ENCODE assay signal across 9 mouse cellular contexts in genomic region chr11:36988776-36989565, GRCm38 (mm10).
DNase-seq lines count a peak whose midpoint lies in the region; ATAC-seq and TF ChIP-seq lines count a peak whose summit lies in the region.
"Had no signal": no experiment of that assay in that cellular context is flagged by ENCODE, and none has a peak within 500 bp of the region (broad histone marks: within the 10 kb centered on the region; RNA-seq: fewer than 3 reads in every experiment).

No protein-coding gene starts in this region.

- 0 out of 2 replicates have a peak overlapping the region, but pooled peaks have one; percentile 3 for H3K4me2 ChIP-seq in heart, postnatal 0 days (ENCODE audit: low read depth, low read length)
- H3K4me2 ChIP-seq in hindbrain, embryonic 12.5 days (replicated peaks), result no peak overlapping the region
- H3K4me2 ChIP-seq in midbrain, embryonic 11.5 days, result no peak overlapping the region

- TF ChIP-seq CTCF in heart, postnatal 0 days (IDR thresholded peaks at IDR 0.05; ENCODE audit: low read depth), result peak; percentile 68
- peak; percentile 53 for TF ChIP-seq CTCF in cortical plate, adult 2 months (IDR thresholded peaks at IDR 0.05; ENCODE audit: extremely low read depth, insufficient read depth, low read length)

- no peaks in the 10 kb centered on the region for H3K36me3 ChIP-seq in heart, postnatal 0 days (replicated peaks; ENCODE audit: control insufficient read depth, insufficient read depth, low read length)
- H3K36me3 ChIP-seq in hindbrain, embryonic 12.5 days, result no peaks in the 10 kb centered on the region
- no peaks in the 10 kb centered on the region for H3K36me3 ChIP-seq in midbrain, embryonic 11.5 days (ENCODE audit: control insufficient read depth, insufficient read depth, low read length)

- H3K9me3 ChIP-seq in heart, postnatal 0 days (replicated peaks; ENCODE audit: control insufficient read depth, low read length), result no peaks in the 10 kb centered on the region
- no peaks in the 10 kb centered on the region for H3K9me3 ChIP-seq in hindbrain, embryonic 12.5 days (replicated peaks)
- no peaks in the 10 kb centered on the region for H3K9me3 ChIP-seq in midbrain, embryonic 11.5 days (ENCODE audit: control insufficient read depth, low read length)

- no peaks in the 10 kb centered on the region for H3K27me3 ChIP-seq in heart, postnatal 0 days (ENCODE audit: control insufficient read depth, insufficient read depth, low read length)
- no peaks in the 10 kb centered on the region for H3K27me3 ChIP-seq in hindbrain, embryonic 12.5 days
- H3K27me3 ChIP-seq in midbrain, embryonic 11.5 days (ENCODE audit: control insufficient read depth, insufficient read depth, low read length), result no peaks in the 10 kb centered on the region

- no peak overlapping the region for H3K4me3 ChIP-seq in heart, postnatal 0 days (ENCODE audit: low read depth, low read length)
- H3K4me3 ChIP-seq in cortical plate, adult 2 months (ENCODE audit: insufficient read depth, low read length), result no peak overlapping the region
- H3K4me3 ChIP-seq in hindbrain, embryonic 12.5 days, result no peak overlapping the region
- no peak overlapping the region for H3K4me3 ChIP-seq in midbrain, embryonic 11.5 days (ENCODE audit: low read depth, low read length)
- H3K4me3 ChIP-seq: erythroblast, embryonic 14.5 days had no signal

- no peak for TF ChIP-seq POLR2A in cortical plate, adult 2 months (IDR thresholded peaks at IDR 0.05; ENCODE audit: extremely low read depth, insufficient read depth, low read length)

- H3K9ac ChIP-seq in heart, postnatal 0 days (replicated peaks; ENCODE audit: low read depth, low read length), result no peak overlapping the region
- H3K9ac ChIP-seq in hindbrain, embryonic 12.5 days, result no peak overlapping the region
- H3K9ac ChIP-seq in midbrain, embryonic 11.5 days (ENCODE audit: low read length), result no peak overlapping the region

- WGBS in heart, postnatal 0 days, result 40% methylated on average over 5 of the region's 5 CpGs
- WGBS in hindbrain, embryonic 12.5 days, result 40% methylated on average over 5 of the region's 5 CpGs
- WGBS in midbrain, embryonic 11.5 days, result 34% methylated on average over 5 of the region's 5 CpGs

- H3K27ac ChIP-seq in heart, postnatal 0 days (ENCODE audit: low read depth), result no peak overlapping the region
- no peak overlapping the region for H3K27ac ChIP-seq in cortical plate, adult 2 months (ENCODE audit: insufficient read depth, low read length)
- no peak overlapping the region for H3K27ac ChIP-seq in hindbrain, embryonic 12.5 days
- no peak overlapping the region for H3K27ac ChIP-seq in midbrain, embryonic 11.5 days (ENCODE audit: low read depth, low read length)

- peak; percentile 39 for DNase-seq in heart, postnatal 0 days (ENCODE audit: low spot score)
- no peak for DNase-seq in heart, adult 18-20 months
- DNase-seq in midbrain, embryonic 11.5 days (ENCODE audit: low spot score, missing footprints), result peak; percentile 89
- no peak for DNase-seq in testis, postnatal 14 days (ENCODE audit: low spot score)
- no peak for DNase-seq in B cell, adult 2 months
- DNase-seq in thymus, postnatal 4 days, result no peak

- ATAC-seq in heart, postnatal 0 days (ENCODE audit: insufficient read depth, low read depth), result peak; percentile 51; the same call in 1 of the 2 replicates
- ATAC-seq in hindbrain, embryonic 12.5 days (ENCODE audit: low FRiP score), result peak; percentile 72
- peak; percentile 72; the same call in 1 of the 2 replicates for ATAC-seq in midbrain, embryonic 11.5 days (ENCODE audit: low FRiP score)

- no peaks in the 10 kb centered on the region for H3K4me1 ChIP-seq in heart, postnatal 0 days (ENCODE audit: control insufficient read depth, insufficient read depth)
- no peaks in the 10 kb centered on the region for H3K4me1 ChIP-seq in cortical plate, adult 2 months (ENCODE audit: control insufficient read depth, insufficient read depth, low read length)
- H3K4me1 ChIP-seq in hindbrain, embryonic 12.5 days, result peaks cover 4% of the 10 kb centered on the region; the same call in 1 of the 2 replicates
- no peaks in the 10 kb centered on the region for H3K4me1 ChIP-seq in midbrain, embryonic 11.5 days (ENCODE audit: control insufficient read depth, insufficient read depth, low read length)

- TF ChIP-seq EP300 in heart, postnatal 0 days (IDR thresholded peaks at IDR 0.05; ENCODE audit: low read depth), result no peak

Comparison
In these comparisons a context has a peak if more than half of its experiments do, and no peak if none do; other contexts are left out.
1. DNase-seq: peak in heart, postnatal 0 days (single experiment) and midbrain, embryonic 11.5 days (single experiment); none in heart, adult 18-20 months (0 of 2), testis, postnatal 14 days (single experiment), B cell, adult 2 months (0 of 2) and thymus, postnatal 4 days (single experiment).
2. Peak in every context shown above with its lines, with median percentiles within 50 percentile points of each other: ATAC-seq.